Mouse (Mus musculus): ENCODE results near the gene Bcl2l15.

- TF ChIP-seq GATA1 (IDR thresholded peaks at IDR 0.05; ENCODE audit: borderline replicate concordance, low read length) = no peak
- no peak for TF ChIP-seq FLI1 (IDR thresholded peaks at IDR 0.05; ENCODE audit: low read length)
These were observed 40.9 kb upstream of the Bcl2l15 start, which contains the start of gene Hipk1 for GRCm38 (mm10) chr3:103791230-103792110.

All from megakaryocyte, embryonic 14.5 days (primary cell).